Mouse (Mus musculus): ENCODE results near the gene Nxf1. TPM values are rescaled to one million over a fixed set of nuclear protein-coding genes. Genes with fewer than 3 reads are reported as not detected.
"Not testable (repeated sequence)": the region's sequence is repeated elsewhere in the genome, so short reads cannot be mapped to it uniquely, and the experiment has no call there.

Nxf1 gene
- polyA plus RNA-seq, 1 experiment: 174 TPM

GRCm38 (mm10) chr19:8713306-8713996 is 43.4 kb upstream of the Nxf1 start:
- peaks cover 11% of the 10 kb centered on the region for H3K4me1 ChIP-seq (ENCODE audit: control insufficient read depth, insufficient read depth, low read length)
- H3K36me3 ChIP-seq (ENCODE audit: control insufficient read depth, insufficient read depth, low read length): peaks cover 2% of the 10 kb centered on the region
- TF ChIP-seq POLR2A (IDR thresholded peaks at IDR 0.05; ENCODE audit: control insufficient read depth, low read depth, low read length) (peak; percentile 90), CTCF (IDR thresholded peaks at IDR 0.05; ENCODE audit: control insufficient read depth, insufficient read depth, insufficient replicate concordance, low read depth, low read length) (peak; percentile 58; the same call in 1 of the 2 replicates)
- no peaks in the 10 kb centered on the region for H3K27me3 ChIP-seq (ENCODE audit: control insufficient read depth, insufficient read depth, low read length)
- peak overlapping the region; percentile 73 for H3K27ac ChIP-seq (ENCODE audit: control insufficient read depth, insufficient read depth, low read depth, low read length)
- peak overlapping the region; percentile 85 for H3K4me3 ChIP-seq (ENCODE audit: control insufficient read depth, low read depth, low read length)

DNA sequence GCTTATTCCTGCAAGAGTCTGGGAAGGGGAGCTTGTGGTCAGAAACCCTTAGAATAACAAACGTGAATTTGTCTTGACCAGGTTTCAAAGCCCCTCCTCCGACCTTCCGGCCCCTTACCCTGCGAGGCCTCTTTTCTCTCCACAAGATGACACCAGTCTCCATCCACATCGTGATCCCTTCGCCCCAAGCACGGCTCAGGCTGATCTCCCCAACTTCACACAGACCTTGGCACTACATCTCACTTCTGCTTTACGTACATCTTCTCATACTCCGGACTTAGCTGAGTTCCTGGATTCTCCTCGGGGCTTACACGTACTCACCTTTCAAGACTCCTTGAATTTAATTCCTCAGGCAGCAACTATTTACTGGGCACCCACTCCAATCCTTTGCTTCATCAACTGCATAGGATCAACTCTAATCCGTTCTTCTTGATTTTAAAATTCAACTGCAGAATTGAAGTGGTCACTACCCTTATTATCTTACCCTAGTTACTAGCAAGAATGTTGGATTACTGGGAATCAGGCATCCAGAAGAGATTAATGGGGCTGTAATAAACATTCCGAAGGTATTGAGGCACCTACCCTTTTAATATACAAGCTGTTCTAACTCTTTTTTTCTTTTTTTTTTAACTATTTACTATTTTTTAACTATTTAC is 42.7 kb upstream of the Nxf1 start:
- Histone ChIP-seq H3K4me1 (ENCODE audit: control insufficient read depth, insufficient read depth, low read length) (peaks cover 11% of the 10 kb centered on the region), H3K27ac (ENCODE audit: control insufficient read depth, insufficient read depth, low read depth, low read length) (peak overlapping the region; percentile 40), H3K27me3 (ENCODE audit: control insufficient read depth, insufficient read depth, low read length) (no peaks in the 10 kb centered on the region), H3K4me3 (ENCODE audit: control insufficient read depth, low read depth, low read length) (peak overlapping the region; percentile 85), H3K36me3 (ENCODE audit: control insufficient read depth, insufficient read depth, low read length) (peaks cover 2% of the 10 kb centered on the region)
- TF ChIP-seq POLR2A (IDR thresholded peaks at IDR 0.05; ENCODE audit: control insufficient read depth, low read depth, low read length) (no peak), CTCF (IDR thresholded peaks at IDR 0.05; ENCODE audit: control insufficient read depth, insufficient read depth, insufficient replicate concordance, low read depth, low read length) (no peak)

DNA sequence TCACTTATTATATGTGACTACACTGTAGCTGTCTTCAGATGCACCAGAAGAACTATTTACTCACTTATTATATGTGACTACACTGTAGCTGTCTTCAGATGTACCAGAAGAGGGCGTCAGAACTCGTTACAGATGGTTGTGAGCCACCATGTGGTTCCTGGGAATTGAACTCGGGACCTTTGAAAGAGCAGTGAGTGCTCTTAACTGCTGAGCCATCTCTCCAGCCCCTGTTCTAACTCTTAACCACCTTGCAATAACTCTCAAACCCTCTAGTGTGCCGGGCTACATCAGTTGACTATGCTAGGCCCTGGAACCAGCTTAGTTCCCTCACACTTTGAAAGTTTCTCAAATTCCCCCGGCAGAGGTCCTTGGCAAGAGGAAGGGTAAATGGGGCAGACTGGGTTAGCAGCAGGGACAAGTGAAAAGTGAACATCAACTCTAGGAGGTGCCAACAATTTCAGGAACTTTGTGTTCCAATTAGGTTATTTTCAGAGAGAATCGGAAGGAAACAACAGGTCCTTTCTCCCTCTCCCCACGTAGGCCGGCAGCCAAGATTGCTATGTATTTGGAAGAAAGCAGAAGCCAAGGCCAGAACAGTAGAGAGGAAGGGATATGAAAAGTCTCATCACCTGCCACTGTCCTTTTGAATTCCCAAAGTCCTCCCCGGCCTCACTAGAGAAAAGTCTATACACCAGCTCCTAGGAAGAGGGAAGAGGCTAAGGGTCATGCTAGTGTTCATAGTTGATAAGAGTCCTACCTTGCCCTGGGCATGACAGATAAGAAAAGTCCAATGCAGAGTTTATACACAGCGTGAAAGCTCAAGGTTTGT is 42.0 kb upstream of the Nxf1 start:
- Histone ChIP-seq H3K27ac (ENCODE audit: control insufficient read depth, insufficient read depth, low read depth, low read length) (peak overlapping the region; percentile 70), H3K4me1 (ENCODE audit: control insufficient read depth, insufficient read depth, low read length) (peaks cover 11% of the 10 kb centered on the region)

DNA sequence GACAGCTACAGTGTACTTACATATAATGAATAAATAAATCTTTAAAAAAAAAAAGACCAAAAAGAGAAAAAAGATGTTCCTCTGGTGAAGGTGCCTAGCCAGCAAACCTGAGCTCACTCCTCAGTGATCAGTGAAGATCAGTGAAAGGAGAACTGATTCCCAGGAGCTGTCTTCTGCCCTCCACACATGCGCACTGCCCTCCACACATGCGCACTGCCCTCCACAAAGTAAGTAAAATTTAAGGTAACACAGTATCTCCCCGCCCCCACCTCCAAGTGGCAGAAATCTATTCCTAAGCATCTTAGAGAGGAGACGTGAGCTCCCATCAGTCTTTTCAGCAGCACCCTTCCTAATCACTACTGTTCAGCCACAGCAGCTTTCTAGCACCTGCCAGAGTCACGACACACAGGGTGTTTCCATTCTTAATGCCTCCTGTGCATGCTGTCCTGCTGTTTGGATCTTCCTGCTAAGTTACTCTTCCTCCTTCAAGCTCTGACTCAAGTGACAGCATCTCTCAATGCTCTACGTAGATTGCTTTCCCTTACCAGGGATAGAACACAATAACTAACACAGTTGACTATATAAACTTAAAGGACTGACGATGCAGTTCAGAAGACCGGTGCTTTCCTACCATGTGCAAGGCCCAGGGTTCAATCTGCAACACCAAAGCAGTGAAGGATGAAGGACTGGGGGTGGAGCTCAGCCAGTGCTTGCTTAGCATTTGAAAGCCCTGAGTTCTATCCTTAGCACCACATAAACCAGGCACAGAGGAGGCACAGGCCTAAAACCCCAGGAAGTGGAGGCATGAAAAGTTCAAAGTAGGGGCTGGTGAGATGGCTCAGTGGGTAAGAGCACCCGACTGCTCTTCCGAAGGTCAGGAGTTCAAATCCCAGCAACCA is 40.8 kb upstream of the Nxf1 start:
- H3K4me1 ChIP-seq (ENCODE audit: control insufficient read depth, insufficient read depth, low read length): peaks cover 11% of the 10 kb centered on the region
- TF ChIP-seq POLR2A (IDR thresholded peaks at IDR 0.05; ENCODE audit: control insufficient read depth, low read depth, low read length) (no peak), CTCF (IDR thresholded peaks at IDR 0.05; ENCODE audit: control insufficient read depth, insufficient read depth, insufficient replicate concordance, low read depth, low read length) (no peak)
- H3K27ac ChIP-seq (ENCODE audit: control insufficient read depth, insufficient read depth, low read depth, low read length): no peak overlapping the region
- no peaks in the 10 kb centered on the region; the same call in 1 of the 2 replicates for H3K36me3 ChIP-seq (ENCODE audit: control insufficient read depth, insufficient read depth, low read length)
- H3K27me3 ChIP-seq (ENCODE audit: control insufficient read depth, insufficient read depth, low read length): no peaks in the 10 kb centered on the region
- no peak overlapping the region for H3K4me3 ChIP-seq (ENCODE audit: control insufficient read depth, low read depth, low read length)

More for the DNA sequence above, 42.0 kb upstream of the Nxf1 start:
- no peaks in the 10 kb centered on the region for H3K27me3 ChIP-seq (ENCODE audit: control insufficient read depth, insufficient read depth, low read length)
- TF ChIP-seq CTCF (IDR thresholded peaks at IDR 0.05; ENCODE audit: control insufficient read depth, insufficient read depth, insufficient replicate concordance, low read depth, low read length) (no peak), POLR2A (IDR thresholded peaks at IDR 0.05; ENCODE audit: control insufficient read depth, low read depth, low read length) (no peak)
- H3K36me3 ChIP-seq (ENCODE audit: control insufficient read depth, insufficient read depth, low read length): peaks cover 2% of the 10 kb centered on the region; the same call in 1 of the 2 replicates
- no peak overlapping the region for H3K4me3 ChIP-seq (ENCODE audit: control insufficient read depth, low read depth, low read length)

GRCm38 (mm10) chr19:8716767-8717475 is 40.0 kb upstream of the Nxf1 start:
- Histone ChIP-seq H3K4me3 (ENCODE audit: control insufficient read depth, low read depth, low read length) (no peak overlapping the region), H3K27me3 (ENCODE audit: control insufficient read depth, insufficient read depth, low read length) (no peaks in the 10 kb centered on the region), H3K27ac (ENCODE audit: control insufficient read depth, insufficient read depth, low read depth, low read length) (no peak overlapping the region), H3K36me3 (ENCODE audit: control insufficient read depth, insufficient read depth, low read length) (no peaks in the 10 kb centered on the region; the same call in 1 of the 2 replicates), H3K4me1 (ENCODE audit: control insufficient read depth, insufficient read depth, low read length) (peaks cover 11% of the 10 kb centered on the region)
- TF ChIP-seq POLR2A (IDR thresholded peaks at IDR 0.05; ENCODE audit: control insufficient read depth, low read depth, low read length): no peak

DNA sequence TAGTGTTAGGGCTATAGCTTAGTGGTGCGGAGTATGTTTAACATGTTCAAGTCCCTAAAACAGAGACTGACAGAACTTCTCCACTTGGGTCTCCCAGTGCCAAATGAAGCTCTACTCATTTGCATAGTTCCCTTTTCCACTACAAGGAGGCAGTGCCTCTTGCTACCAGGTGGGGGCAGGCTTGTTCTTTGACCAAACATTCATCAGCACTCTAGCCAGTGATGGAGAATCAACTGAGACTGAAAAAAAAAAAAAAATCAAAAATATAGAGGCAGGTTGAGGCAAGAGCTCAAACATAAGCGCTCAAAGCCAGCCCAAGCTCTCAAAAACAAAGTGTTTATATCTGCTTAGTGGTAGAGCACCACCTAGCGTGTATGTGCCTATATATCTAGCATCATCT is 38.5 kb upstream of the Nxf1 start:
- TF ChIP-seq CTCF (IDR thresholded peaks at IDR 0.05; ENCODE audit: control insufficient read depth, insufficient read depth, insufficient replicate concordance, low read depth, low read length): no peak
- TF ChIP-seq POLR2A (IDR thresholded peaks at IDR 0.05; ENCODE audit: control insufficient read depth, low read depth, low read length): no peak
- H3K36me3 ChIP-seq (ENCODE audit: control insufficient read depth, insufficient read depth, low read length): no peaks in the 10 kb centered on the region
- H3K27me3 ChIP-seq (ENCODE audit: control insufficient read depth, insufficient read depth, low read length): no peaks in the 10 kb centered on the region
- H3K4me3 ChIP-seq (ENCODE audit: control insufficient read depth, low read depth, low read length): no peak overlapping the region
- H3K27ac ChIP-seq (ENCODE audit: control insufficient read depth, insufficient read depth, low read depth, low read length): no peak overlapping the region
- peaks cover 4% of the 10 kb centered on the region for H3K4me1 ChIP-seq (ENCODE audit: control insufficient read depth, insufficient read depth, low read length)

- not testable (repeated sequence) for H3K27me3 ChIP-seq (ENCODE audit: control insufficient read depth, insufficient read depth, low read length); H3K4me1 ChIP-seq (ENCODE audit: control insufficient read depth, insufficient read depth, low read length); H3K36me3 ChIP-seq (ENCODE audit: control insufficient read depth, insufficient read depth, low read length); H3K4me3 ChIP-seq (ENCODE audit: control insufficient read depth, low read depth, low read length); H3K27ac ChIP-seq (ENCODE audit: control insufficient read depth, insufficient read depth, low read depth, low read length)
Measured at GRCm38 (mm10) chr19:8719037-8719436, 37.8 kb upstream of the Nxf1 start.
